Mouse (Mus musculus) stomach, postnatal 0 days (tissue): ENCODE results near the gene Inava.

Experiments
- CTCF ChIP-seq: IDR thresholded peaks from 2 replicates; pipeline ENCODE4 v1.5.1; 2016; ENCODE audit warnings: antibody characterized with exemption, low read depth, mild to moderate bottlenecking, moderate library complexity
- EP300 ChIP-seq: optimal IDR thresholded peaks from 2 replicates; pipeline ENCODE3; 2016; ENCODE audit warnings: antibody characterized with exemption

DNA sequence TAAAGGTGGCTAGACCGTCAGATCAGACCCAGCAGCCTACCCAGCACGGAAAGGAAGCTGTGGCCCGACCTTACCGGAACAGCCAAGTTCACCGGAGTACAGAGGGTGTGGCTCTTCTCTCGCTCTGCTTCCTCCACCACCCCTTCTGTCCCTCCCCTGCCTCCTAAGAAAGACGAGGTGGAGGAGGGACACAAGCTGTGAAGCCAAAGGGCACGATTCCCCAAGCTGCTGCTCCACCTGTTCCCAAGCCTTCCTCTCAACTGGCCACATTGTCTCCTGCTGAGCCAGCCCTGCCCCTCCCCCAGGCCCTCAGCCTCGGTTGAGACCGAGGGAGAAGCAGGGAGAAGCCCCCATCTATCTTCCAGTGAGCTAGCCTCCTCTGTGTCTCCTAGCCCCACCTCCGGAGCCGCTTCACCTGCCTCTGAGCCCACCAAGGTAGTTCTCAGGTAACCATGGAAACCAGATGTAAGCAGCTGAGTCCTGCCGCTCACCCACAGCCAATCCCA, 59.9 kb downstream of the Inava start:
- TF ChIP-seq CTCF (no peak; the same call in 1 of the 2 replicates), EP300 (no peak)
